8 mouse cellular contexts compared by ENCODE assay signal in genomic region chr8:95853102-95853843, GRCm38 (mm10). TPM values are rescaled to one million over a fixed set of nuclear protein-coding genes. Genes with fewer than 3 reads are reported as not detected.
A peak's percentile ranks its signal among the peaks of the same experiment; 100 is the strongest.
DNase-seq lines count a peak whose midpoint lies in the region; ATAC-seq and TF ChIP-seq lines count a peak whose summit lies in the region.

Slc38a7 (minus strand) TSS chr8:95853539.

- in situ Hi-C loops in CH12.LX (cut with MboI; ENCODE audit: low pct_ligation_motif_present, low pct_unique_long_range_greater_than_20kb, low sequenced_read_pairs): no loop called here

- H3K27me3 ChIP-seq in CH12.LX (replicated peaks): no peaks in the 10 kb centered on the region
- H3K27me3 ChIP-seq in forebrain, embryonic 10.5 days (ENCODE audit: poor library complexity, severe bottlenecking): no peaks in the 10 kb centered on the region
- no peaks in the 10 kb centered on the region for H3K27me3 ChIP-seq in heart, embryonic 15.5 days
- no peaks in the 10 kb centered on the region for H3K27me3 ChIP-seq in liver, embryonic 12.5 days (replicated peaks)
- H3K27me3 ChIP-seq in stomach, embryonic 14.5 days (ENCODE audit: control insufficient read depth, insufficient read depth, low read length): no peaks in the 10 kb centered on the region

- H3K9ac ChIP-seq in CH12.LX (ENCODE audit: insufficient read depth, low read depth): peak within 1 kb of the TSS; percentile 84
- peak within 1 kb of the TSS; percentile 62 for H3K9ac ChIP-seq in heart, embryonic 15.5 days
- H3K9ac ChIP-seq in liver, embryonic 12.5 days: peak within 1 kb of the TSS; percentile 66
- H3K9ac ChIP-seq in stomach, embryonic 14.5 days (replicated peaks; ENCODE audit: low read depth, low read length): peak within 1 kb of the TSS; percentile 46; the same call in 1 of the 2 replicates

- peak; percentile 67 for TF ChIP-seq POLR2A in CH12.LX (IDR thresholded peaks at IDR 0.05; ENCODE audit: low read depth, low read length)

- H3K9me3 ChIP-seq in CH12.LX (replicated peaks; ENCODE audit: low read length): no peaks in the 10 kb centered on the region
- H3K9me3 ChIP-seq in forebrain, embryonic 10.5 days: no peaks in the 10 kb centered on the region
- no peaks in the 10 kb centered on the region for H3K9me3 ChIP-seq in heart, embryonic 15.5 days (replicated peaks)
- H3K9me3 ChIP-seq in liver, embryonic 12.5 days (replicated peaks): no peaks in the 10 kb centered on the region
- no peaks in the 10 kb centered on the region for H3K9me3 ChIP-seq in stomach, embryonic 14.5 days (ENCODE audit: control insufficient read depth, low read depth, low read length)

- H3K36me3 ChIP-seq in CH12.LX (replicated peaks in 1 of 2; ENCODE audit: control insufficient read depth in 1 of 2, insufficient read depth in 1 of 2, low read length in 1 of 2): peaks cover 14 to 22% of the 10 kb centered on the region in 2 experiments
- H3K36me3 ChIP-seq in forebrain, embryonic 10.5 days (replicated peaks): peaks cover 5% of the 10 kb centered on the region
- H3K36me3 ChIP-seq in heart, embryonic 15.5 days: peaks cover 2% of the 10 kb centered on the region; the same call in 1 of the 2 replicates
- H3K36me3 ChIP-seq in liver, embryonic 12.5 days: 0 out of 2 replicates have a peak, but pooled peaks cover 3% of the 10 kb centered on the region
- H3K36me3 ChIP-seq in stomach, embryonic 14.5 days (ENCODE audit: control insufficient read depth, insufficient read depth, low read length): no peaks in the 10 kb centered on the region

- WGBS in forebrain, embryonic 10.5 days: 12% methylated on average over 22 of the region's 22 CpGs
- 11% methylated on average over 22 of the region's 22 CpGs for WGBS in heart, embryonic 15.5 days
- 13% methylated on average over 22 of the region's 22 CpGs for WGBS in liver, embryonic 12.5 days (ENCODE audit: insufficient replicate concordance)
- WGBS in stomach, embryonic 14.5 days: 14% methylated on average over 22 of the region's 22 CpGs

- H3K4me2 ChIP-seq in CH12.LX (ENCODE audit: insufficient read depth, low read depth, poor library complexity, severe bottlenecking): peak within 1 kb of the TSS; percentile 65
- H3K4me2 ChIP-seq in heart, embryonic 15.5 days: peak within 1 kb of the TSS; percentile 79
- H3K4me2 ChIP-seq in liver, embryonic 12.5 days: peak within 1 kb of the TSS; percentile 77
- H3K4me2 ChIP-seq in stomach, embryonic 14.5 days (replicated peaks; ENCODE audit: low read depth, low read length): peak within 1 kb of the TSS; percentile 79

- no peak for TF ChIP-seq RAD21 in CH12.LX (IDR thresholded peaks at IDR 0.05; ENCODE audit: low read depth, low read length)

- dilution Hi-C loops in CH12.LX (cut with MboI; ENCODE audit: extremely low pct_ligation_motif_present, extremely low pct_unique_long_range_greater_than_20kb, low sequenced_read_pairs): no loop called here

- H3K4me1 ChIP-seq in CH12.LX (ENCODE audit: control insufficient read depth in 1 of 2, insufficient read depth in 2 of 2): peaks cover 10 to 26% of the 10 kb centered on the region in 2 experiments
- peaks cover 17% of the 10 kb centered on the region for H3K4me1 ChIP-seq in forebrain, embryonic 10.5 days
- peaks cover 14% of the 10 kb centered on the region for H3K4me1 ChIP-seq in heart, embryonic 15.5 days (replicated peaks)
- H3K4me1 ChIP-seq in liver, embryonic 12.5 days: peaks cover 24% of the 10 kb centered on the region
- H3K4me1 ChIP-seq in stomach, embryonic 14.5 days (ENCODE audit: control insufficient read depth, insufficient read depth, low read length): peaks cover 6% of the 10 kb centered on the region; the same call in 1 of the 2 replicates

- H3K4me3 ChIP-seq in CH12.LX (replicated peaks in 1 of 3; ENCODE audit: low read depth in 2 of 3, low read length in 2 of 3, poor library complexity in 1 of 3): peak within 1 kb of the TSS; percentile 80 to 99 (median 88)
- H3K4me3 ChIP-seq in forebrain, embryonic 10.5 days: peak within 1 kb of the TSS; percentile 62
- peak within 1 kb of the TSS; percentile 65 for H3K4me3 ChIP-seq in heart, embryonic 15.5 days
- peak within 1 kb of the TSS; percentile 65 for H3K4me3 ChIP-seq in liver, embryonic 12.5 days
- peak within 1 kb of the TSS; percentile 66 for H3K4me3 ChIP-seq in stomach, embryonic 14.5 days (ENCODE audit: low read depth, low read length)

- TF ChIP-seq CTCF in CH12.LX (conservative IDR thresholded peaks at IDR 0.05 in 1 of 2, IDR thresholded peaks at IDR 0.05 in 1 of 2; ENCODE audit: low read depth in 2 of 2, low read length in 2 of 2): no peak

- peaks cover 3% of the 10 kb centered on the region; the same call in 1 of the 2 replicates for H3K79me2 ChIP-seq in CH12.LX (replicated peaks; ENCODE audit: control insufficient read depth, extremely low read depth, insufficient read depth, poor library complexity, severe bottlenecking)

- peak; percentile 91 for ATAC-seq in heart, embryonic 15.5 days (replicated peaks; ENCODE audit: insufficient number of reproducible peaks, insufficient read depth, low FRiP score, low read depth)
- ATAC-seq in liver, embryonic 12.5 days: peak; percentile 85
- ATAC-seq in stomach, embryonic 14.5 days (ENCODE audit: insufficient number of reproducible peaks, insufficient read depth, low FRiP score, low read depth): peak; percentile 95

- H3K27ac ChIP-seq in CH12.LX (ENCODE audit: insufficient read depth, low read depth): peak within 1 kb of the TSS; percentile 85
- H3K27ac ChIP-seq in forebrain, embryonic 10.5 days: peak within 1 kb of the TSS; percentile 63
- H3K27ac ChIP-seq in heart, embryonic 15.5 days: peak within 1 kb of the TSS; percentile 50
- H3K27ac ChIP-seq in liver, embryonic 12.5 days: peak within 1 kb of the TSS; percentile 33; the same call in 1 of the 2 replicates
- H3K27ac ChIP-seq in stomach, embryonic 14.5 days (ENCODE audit: low read length): no peak within 1 kb of the TSS

- DNase-seq in CH12.LX (ENCODE audit: extremely low read depth): peak; percentile 92
- peak; percentile 42 for DNase-seq in c-Kit-negative CD71-positive TER-119-positive erythroid progenitor cells, embryonic 14.5 days (ENCODE audit: low read depth, low spot score)
- DNase-seq in forebrain, embryonic 10.5 days (ENCODE audit: extremely low spot score, low spot score): peak; percentile 77
- peak; percentile 90 for DNase-seq in kidney, postnatal 14 days
- DNase-seq in naive thymus-derived CD4-positive, alpha-beta T cell, adult 2 months (ENCODE audit: low read depth): peak; percentile 84

- no peak for TF ChIP-seq EP300 in CH12.LX (IDR thresholded peaks at IDR 0.05; ENCODE audit: low read length)

TF ChIP-seq in CH12.LX, 34 proteins besides CTCF, POLR2A, EP300 and RAD21 (continues in another document):
- TF ChIP-seq MXI1 (IDR thresholded peaks at IDR 0.05; ENCODE audit: low read depth, low read length): peak; percentile 98
- TF ChIP-seq CHD2 (IDR thresholded peaks at IDR 0.05; ENCODE audit: low read length): no peak
- peak; percentile 95 for TF ChIP-seq KAT2A (IDR thresholded peaks at IDR 0.05; ENCODE audit: insufficient replicate concordance, low read length)
- peak; percentile 78 for TF ChIP-seq TBP (conservative IDR thresholded peaks at IDR 0.05; ENCODE audit: low read depth, low read length)
- peak; percentile 98 for TF ChIP-seq BHLHE40 (IDR thresholded peaks at IDR 0.05; ENCODE audit: low read depth, low read length)
- no peak for TF ChIP-seq ZKSCAN1 (IDR thresholded peaks at IDR 0.05; ENCODE audit: borderline replicate concordance, low read depth, low read length)
- peak; percentile 98 for TF ChIP-seq MAX (IDR thresholded peaks at IDR 0.05; ENCODE audit: low read length)
- no peak; the same call in 1 of the 2 replicates for TF ChIP-seq CHD1 (IDR thresholded peaks at IDR 0.05; ENCODE audit: low read depth, low read length)
- peak; percentile 94 for TF ChIP-seq MYC (IDR thresholded peaks at IDR 0.05; ENCODE audit: low read depth, low read length)
- peak; percentile 70; the same call in 1 of the 2 replicates for TF ChIP-seq RCOR1 (conservative IDR thresholded peaks at IDR 0.05; ENCODE audit: low read depth, low read length)
- no peak; the same call in 1 of the 2 replicates for TF ChIP-seq ZNF384 (IDR thresholded peaks at IDR 0.05; ENCODE audit: low read depth, low read length)
- peak; percentile 85 for TF ChIP-seq ELF1 (IDR thresholded peaks at IDR 0.05; ENCODE audit: low read depth, low read length)
- TF ChIP-seq IRF4 (IDR thresholded peaks at IDR 0.05; ENCODE audit: low read depth, low read length): peak; percentile 58; the same call in 1 of the 2 replicates
- no peak for TF ChIP-seq E2F4 (IDR thresholded peaks at IDR 0.05; ENCODE audit: insufficient replicate concordance, low read depth, low read length)
- peak; percentile 43; the same call in 1 of the 2 replicates for TF ChIP-seq POLR2AphosphoS2 (IDR thresholded peaks at IDR 0.05; ENCODE audit: low read depth, low read length)
- peak; percentile 48; the same call in 1 of the 2 replicates for TF ChIP-seq MAFK (IDR thresholded peaks at IDR 0.05; ENCODE audit: insufficient replicate concordance, low read length)
- no peak for TF ChIP-seq MAZ (IDR thresholded peaks at IDR 0.05; ENCODE audit: low read depth, low read length)
- TF ChIP-seq TCF12 (IDR thresholded peaks at IDR 0.05; ENCODE audit: low read depth, low read length): peak; percentile 76
- no peak for TF ChIP-seq UBTF (IDR thresholded peaks at IDR 0.05; ENCODE audit: low read depth, low read length)
- peak; percentile 100 for TF ChIP-seq HCFC1 (IDR thresholded peaks at IDR 0.05; ENCODE audit: low read depth, low read length)
- peak; percentile 72 for TF ChIP-seq MEF2A (IDR thresholded peaks at IDR 0.05; ENCODE audit: borderline replicate concordance, low read depth, low read length)
- peak; percentile 99 for TF ChIP-seq USF2 (conservative IDR thresholded peaks at IDR 0.05; ENCODE audit: low read depth, low read length)
- peak; percentile 100 for TF ChIP-seq SIN3A (IDR thresholded peaks at IDR 0.05; ENCODE audit: low read length)
- 0 out of 2 replicates have a peak, but pooled peaks have one; percentile 11 for TF ChIP-seq ZMIZ1 (IDR thresholded peaks at IDR 0.05; ENCODE audit: low read depth, low read length)
- TF ChIP-seq JUN (IDR thresholded peaks at IDR 0.05; ENCODE audit: insufficient read depth, low read depth, low read length): no peak
- 0 out of 2 replicates have a peak, but pooled peaks have one; percentile 21 for TF ChIP-seq JUND (conservative IDR thresholded peaks at IDR 0.05; ENCODE audit: low read depth, low read length)

RNA-seq across cellular contexts. Expression of gene Slc38a7, which starts in this region (rescaled TPM):
- total RNA-seq in CH12.LX (2012; rRNA removed): 20.3 and 33.2 TPM in 2 replicates
- 12.0 and 13.9 TPM in 2 replicates for total RNA-seq in CH12.LX (2014; rRNA removed)
- polyA plus RNA-seq in CH12.LX (2012; ENCODE audit: insufficient read length, low read depth): 28.1 and 31.0 TPM in 2 replicates
- 16.7 and 18.4 TPM in 2 replicates for polyA plus RNA-seq in forebrain, embryonic 10.5 days (2016; fragmentation: Nextera tagmentation; extraction: Ambion mirVana)
- polyA plus RNA-seq in heart, embryonic 15.5 days (2015; fragmentation: Nextera tagmentation; extraction: Ambion mirVana): 10.1 and 13.7 TPM in 2 replicates
- 9.7 and 10.3 TPM in 2 replicates for polyA plus RNA-seq in liver, embryonic 12.5 days (2016; fragmentation: Nextera tagmentation; extraction: Ambion mirVana)
- 15.0 and 16.3 TPM in 2 replicates for polyA plus RNA-seq in stomach, embryonic 14.5 days (2014; fragmentation: Nextera tagmentation; extraction: Ambion mirVana)

Comparison
In these comparisons a context has a peak if more than half of its experiments do, and no peak if none do; other contexts are left out.
1. DNase-seq: peak in every context shown above with its lines; median percentile 92 in CH12.LX; 90 in kidney, postnatal 14 days; 84 in naive thymus-derived CD4-positive, alpha-beta T cell, adult 2 months; 77 in forebrain, embryonic 10.5 days; 42 in c-Kit-negative CD71-positive TER-119-positive erythroid progenitor cells, embryonic 14.5 days.